Mouse (Mus musculus): ENCODE measurements around the gene Urb1. TPM values are rescaled to one million over a fixed set of nuclear protein-coding genes. Genes with fewer than 3 reads are reported as not detected.
"Not testable (repeated sequence)": the region's sequence is repeated elsewhere in the genome, so short reads cannot be mapped to it uniquely, and the experiment has no call there.

Gene Urb1
- polyA plus RNA-seq, 1 experiment from 2014 or later = 8.1 TPM

DNA sequence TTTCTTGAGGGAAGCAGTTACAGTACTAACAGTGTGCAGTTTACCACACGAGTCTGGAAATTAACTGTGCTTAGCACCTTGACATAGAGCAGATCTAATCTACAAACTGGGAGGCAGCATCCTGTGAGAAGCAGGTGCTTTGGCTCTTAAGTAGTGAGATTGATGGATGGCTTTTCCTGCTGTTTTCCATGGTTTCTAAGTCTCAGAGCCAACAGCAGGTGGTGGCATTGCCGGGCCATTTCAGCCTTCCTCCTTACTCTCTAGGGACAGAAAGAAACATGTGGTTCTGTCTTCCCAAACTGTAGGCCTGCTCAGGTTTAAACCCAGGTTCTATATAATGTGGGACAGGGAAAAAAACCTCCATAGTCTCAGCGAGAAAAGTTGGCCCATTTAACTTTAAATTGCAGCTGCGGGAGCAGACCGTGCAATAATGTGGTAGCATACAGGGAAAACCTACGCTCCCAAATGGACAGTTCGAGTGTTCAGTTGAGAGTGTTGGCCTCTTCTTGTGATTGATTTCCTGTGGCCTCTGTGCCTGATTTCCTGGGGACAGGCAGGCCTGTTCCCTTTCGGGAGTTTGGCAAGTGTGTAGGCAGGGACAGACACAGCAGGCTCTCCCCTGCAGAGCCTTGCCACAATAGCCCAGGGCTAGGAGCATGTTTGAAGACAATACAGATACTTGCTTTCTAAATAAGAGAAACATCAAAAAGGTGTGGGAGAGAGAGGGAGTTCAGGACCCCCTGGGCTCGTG lies 23.0 kb upstream of the Urb1 start:
- peaks cover 39% of the 10 kb centered on the region for H3K4me1 ChIP-seq (replicated peaks)
- H3K4me3 ChIP-seq = no peak overlapping the region
- no peaks in the 10 kb centered on the region for H3K36me3 ChIP-seq
- H3K27ac ChIP-seq = no peak overlapping the region
- H3K27me3 ChIP-seq = peaks cover 64% of the 10 kb centered on the region
- 13% methylated on average over 9 of the region's 9 CpGs for WGBS
- ATAC-seq (ENCODE audit: low FRiP score) = no peak
- H3K4me2 ChIP-seq = peak overlapping the region; percentile 19; the same call in 1 of the 2 replicates
- H3K9ac ChIP-seq = no peak overlapping the region
- no peaks in the 10 kb centered on the region for H3K9me3 ChIP-seq

DNA sequence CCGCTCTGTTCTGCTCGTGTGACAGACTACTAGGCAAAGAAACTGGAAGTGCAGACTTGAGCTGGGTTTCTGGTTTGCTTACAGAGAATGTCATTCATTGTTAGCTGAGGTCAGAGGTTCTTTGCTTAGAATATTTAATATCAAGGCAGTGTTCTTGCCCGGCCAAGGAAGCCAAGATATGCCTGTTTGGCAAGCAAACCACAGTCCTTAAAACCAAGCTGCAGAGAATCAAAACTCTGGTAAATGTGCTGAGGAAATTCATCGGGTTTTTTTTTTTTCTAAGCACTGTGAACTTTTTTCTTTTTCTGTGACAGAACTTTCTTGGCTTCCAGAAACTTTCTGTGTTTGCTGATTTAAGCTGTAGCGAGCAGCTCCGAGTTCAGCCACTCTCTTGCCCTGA lies 22.3 kb upstream of the Urb1 start:
- peaks cover 71% of the 10 kb centered on the region for H3K27me3 ChIP-seq
- peaks cover 35% of the 10 kb centered on the region for H3K4me1 ChIP-seq (replicated peaks)
- 0 out of 2 replicates have a peak overlapping the region, but pooled peaks have one; percentile 6 for H3K4me2 ChIP-seq
- H3K36me3 ChIP-seq = no peaks in the 10 kb centered on the region
- ATAC-seq (ENCODE audit: low FRiP score) = no peak
- H3K4me3 ChIP-seq = no peak overlapping the region
- H3K9me3 ChIP-seq = no peaks in the 10 kb centered on the region
- H3K9ac ChIP-seq = no peak overlapping the region
- 47% methylated on average over 6 of the region's 6 CpGs for WGBS
- H3K27ac ChIP-seq = no peak overlapping the region

DNA sequence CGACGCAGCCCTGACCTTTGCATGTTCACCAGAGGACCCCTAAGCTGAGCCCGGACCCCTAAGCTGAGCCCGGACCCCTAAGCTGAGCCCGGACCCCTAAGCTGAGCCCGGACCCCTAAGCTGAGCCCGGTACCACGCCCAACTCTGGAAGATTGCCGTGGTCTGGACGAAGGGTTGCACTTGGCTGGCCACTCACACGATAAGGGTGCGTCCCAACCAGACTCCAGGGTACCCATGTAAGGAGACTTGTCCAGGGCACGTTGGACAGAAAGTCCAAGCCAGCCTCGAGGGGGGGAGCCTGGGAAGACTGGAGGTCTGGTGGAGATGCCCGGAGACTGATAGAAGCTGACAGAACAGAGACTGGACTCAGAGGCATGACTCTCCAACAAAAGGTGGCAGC lies 21.5 kb upstream of the Urb1 start:
- Histone ChIP-seq H3K4me2 (peak overlapping the region; percentile 98), H3K4me1 (replicated peaks) (peaks cover 35% of the 10 kb centered on the region), H3K36me3 (no peaks in the 10 kb centered on the region), H3K9me3 (no peaks in the 10 kb centered on the region), H3K27ac (no peak overlapping the region), H3K4me3 (peak overlapping the region; percentile 55), H3K9ac (no peak overlapping the region), H3K27me3 (peaks cover 66% of the 10 kb centered on the region)
- ATAC-seq (ENCODE audit: low FRiP score) = no peak
- WGBS = 25% methylated on average over 15 of the region's 15 CpGs

DNA sequence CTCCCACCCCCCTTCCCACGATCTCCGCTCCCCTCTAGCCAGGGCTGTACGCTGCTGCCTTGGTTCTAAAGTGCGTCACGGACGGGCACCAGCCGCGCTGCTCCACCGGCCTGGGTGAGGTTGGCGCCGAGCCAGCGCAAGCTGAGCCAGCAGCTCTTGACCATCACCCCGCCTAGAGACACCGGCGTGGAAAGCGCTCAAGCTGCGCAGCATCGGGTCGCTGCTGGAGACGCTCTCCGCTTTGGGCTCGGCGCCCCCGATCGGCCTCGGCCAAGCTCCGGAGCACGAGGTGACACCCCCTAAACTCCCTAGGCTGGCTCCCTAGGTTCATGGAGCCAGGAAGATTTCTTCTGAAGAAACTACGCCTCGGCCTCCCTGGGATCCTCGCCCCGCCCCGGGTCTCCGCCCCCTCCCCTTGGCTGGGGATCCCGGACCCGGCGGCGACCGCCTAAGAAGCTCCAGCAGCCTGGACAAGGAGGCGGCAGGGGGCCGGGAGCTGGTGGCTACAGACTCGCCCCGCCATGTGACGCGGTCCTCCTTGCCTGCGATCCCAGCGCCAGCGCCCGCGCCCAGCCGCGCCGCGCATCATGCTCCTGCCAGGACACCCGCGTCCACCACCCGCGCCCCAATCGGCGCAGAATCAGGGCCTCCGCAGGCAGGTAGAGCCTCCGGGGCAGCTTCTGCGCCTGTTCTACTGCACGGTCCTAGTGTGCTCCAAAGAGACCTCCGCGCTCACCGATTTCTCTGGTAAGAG lies 20.6 kb upstream of the Urb1 start:
- peak; percentile 74 for ATAC-seq (ENCODE audit: low FRiP score)
- peak overlapping the region; percentile 55 for H3K4me3 ChIP-seq
- peak overlapping the region; percentile 98 for H3K4me2 ChIP-seq
- H3K27me3 ChIP-seq = peaks cover 66% of the 10 kb centered on the region
- no peaks in the 10 kb centered on the region for H3K36me3 ChIP-seq
- no peaks in the 10 kb centered on the region for H3K9me3 ChIP-seq
- H3K4me1 ChIP-seq (replicated peaks) = peaks cover 35% of the 10 kb centered on the region
- H3K27ac ChIP-seq = no peak overlapping the region
- H3K9ac ChIP-seq = peak overlapping the region; percentile 75
- 0% methylated on average over 65 of the region's 67 CpGs for WGBS

DNA sequence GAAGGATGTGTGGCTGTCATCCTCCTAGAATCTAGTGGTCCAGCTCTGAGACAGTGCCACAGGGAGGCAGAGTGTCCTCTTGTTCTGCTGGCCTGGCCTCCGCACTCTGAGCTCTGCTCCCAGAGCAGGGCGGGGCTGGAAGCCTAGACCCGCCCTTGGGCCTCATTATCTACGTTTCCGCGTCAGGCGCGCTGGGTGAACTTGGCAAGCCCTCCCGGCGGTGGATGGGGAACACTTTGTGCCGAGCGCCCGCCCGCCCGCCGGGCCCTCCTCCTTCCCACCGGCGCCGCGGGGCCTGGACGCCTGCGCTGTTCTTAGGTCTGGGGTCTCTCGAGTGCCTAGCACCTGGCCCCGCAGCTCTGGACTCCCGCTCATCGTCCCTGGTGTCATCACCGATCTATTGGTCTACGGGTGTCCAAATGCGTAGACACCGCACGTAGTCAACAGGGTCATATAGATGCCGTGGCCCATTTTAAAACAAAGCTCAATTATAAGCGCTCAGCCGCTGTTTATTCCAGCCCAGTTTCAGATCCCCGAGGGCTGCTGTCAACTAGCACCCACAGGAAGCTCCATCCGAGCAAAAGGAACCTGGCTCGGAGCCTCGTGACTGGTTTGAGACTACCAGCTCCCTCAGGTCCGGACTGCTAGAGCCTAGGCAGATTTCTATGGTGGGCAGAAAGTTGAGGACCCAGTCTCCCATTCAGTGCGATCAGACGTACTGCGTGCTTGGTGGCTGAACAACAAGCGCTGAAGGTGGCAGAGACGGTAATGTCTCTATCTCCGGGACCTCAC lies 19.9 kb upstream of the Urb1 start:
- peak; percentile 58 for ATAC-seq (ENCODE audit: low FRiP score)
- Histone ChIP-seq H3K4me2 (peak overlapping the region; percentile 98), H3K27me3 (peaks cover 62% of the 10 kb centered on the region), H3K9me3 (no peaks in the 10 kb centered on the region), H3K4me1 (replicated peaks) (peaks cover 35% of the 10 kb centered on the region), H3K4me3 (peak overlapping the region; percentile 55), H3K27ac (no peak overlapping the region), H3K9ac (peak overlapping the region; percentile 75), H3K36me3 (no peaks in the 10 kb centered on the region)
- under 1% methylated on average over 45 of the region's 45 CpGs for WGBS

DNA sequence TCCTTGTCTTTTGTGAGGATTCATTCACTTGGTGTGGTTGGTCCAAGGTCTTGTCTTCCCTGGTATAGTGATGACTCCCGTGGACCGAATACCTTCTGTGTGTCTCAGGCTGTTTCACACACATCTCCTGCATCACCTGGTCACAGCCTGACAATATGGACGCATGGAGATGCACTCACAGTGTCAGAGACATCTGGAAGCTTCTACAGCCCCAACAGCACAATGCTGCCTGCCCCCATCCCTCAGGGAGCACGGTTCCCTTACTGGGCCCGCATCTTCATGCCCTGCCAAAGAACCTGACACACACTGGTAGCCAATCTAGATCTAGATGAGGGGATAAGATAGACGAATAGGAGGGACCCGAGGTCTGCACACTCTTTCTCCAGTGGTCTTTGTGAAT lies 18.9 kb upstream of the Urb1 start:
- peaks cover 62% of the 10 kb centered on the region for H3K27me3 ChIP-seq
- WGBS = 88% methylated on average over 7 of the region's 7 CpGs

DNA sequence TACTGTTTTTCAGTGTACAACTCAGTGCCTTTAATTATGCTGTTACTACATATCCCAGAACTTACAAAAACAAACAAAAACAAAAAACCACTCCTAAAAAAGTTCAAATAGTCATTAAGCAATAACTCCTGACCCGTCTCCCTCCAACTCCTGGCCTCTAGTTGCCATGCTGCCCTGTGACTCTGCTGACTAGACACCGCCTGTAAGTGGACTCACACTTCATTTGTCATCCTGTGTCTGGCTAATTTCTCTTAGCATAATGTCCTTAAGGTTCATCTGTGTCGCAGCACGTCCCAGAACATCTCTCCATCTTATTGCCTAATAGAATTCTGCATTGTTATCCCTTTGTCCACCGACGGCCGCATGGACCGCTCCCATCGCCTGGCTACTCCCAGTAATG lies 17.3 kb upstream of the Urb1 start:
- Histone ChIP-seq H3K4me1 (replicated peaks) (peaks cover 22% of the 10 kb centered on the region), H3K36me3 (no peaks in the 10 kb centered on the region), H3K4me3 (no peak overlapping the region), H3K9me3 (no peaks in the 10 kb centered on the region), H3K27me3 (peaks cover 52% of the 10 kb centered on the region), H3K9ac (no peak overlapping the region), H3K27ac (no peak overlapping the region), H3K4me2 (no peak overlapping the region)
- no peak for ATAC-seq (ENCODE audit: low FRiP score)
- 75% methylated on average over 9 of the region's 9 CpGs for WGBS

More for the DNA sequence above, 18.9 kb upstream of the Urb1 start:
- H3K4me3 ChIP-seq = no peak overlapping the region
- no peaks in the 10 kb centered on the region for H3K36me3 ChIP-seq
- no peak overlapping the region for H3K4me2 ChIP-seq
- ATAC-seq (ENCODE audit: low FRiP score) = no peak
- H3K9me3 ChIP-seq = no peaks in the 10 kb centered on the region
- H3K27ac ChIP-seq = no peak overlapping the region
- no peak overlapping the region for H3K9ac ChIP-seq
- peaks cover 35% of the 10 kb centered on the region for H3K4me1 ChIP-seq (replicated peaks)

DNA sequence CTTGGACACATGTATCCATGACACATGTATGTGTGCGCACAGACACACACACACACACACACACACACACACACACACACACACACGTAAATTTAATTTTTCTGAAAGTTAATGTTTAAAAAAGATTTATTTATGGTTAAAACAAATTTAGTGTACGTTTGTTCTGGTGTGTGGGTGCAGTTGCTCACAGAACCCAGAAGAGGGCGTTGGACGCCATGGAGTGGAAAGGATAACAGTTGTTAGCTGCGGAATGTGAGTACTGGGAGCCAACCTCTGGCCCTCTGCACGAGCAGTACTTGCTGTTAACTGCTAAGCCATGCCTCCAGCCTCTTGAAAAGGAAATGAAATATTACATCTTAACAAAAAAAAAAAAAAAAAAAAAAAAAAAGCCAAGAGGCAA lies 16.2 kb upstream of the Urb1 start, which contains the start of gene Eva1c:
Gene Eva1c, plus strand, starts transcription at position 263 of the 400 bp plus-strand sequence.
- Histone ChIP-seq H3K9me3 (no peaks in the 10 kb centered on the region), H3K4me2 (no peak within 1 kb of the TSS), H3K9ac (no peak within 1 kb of the TSS), H3K27me3 (peaks cover 42% of the 10 kb centered on the region), H3K36me3 (no peaks in the 10 kb centered on the region), H3K27ac (no peak within 1 kb of the TSS), H3K4me1 (replicated peaks) (peaks cover 20% of the 10 kb centered on the region), H3K4me3 (no peak within 1 kb of the TSS)
- ATAC-seq (ENCODE audit: low FRiP score) = no peak
- WGBS = 66% methylated on average over 7 of the region's 7 CpGs

DNA sequence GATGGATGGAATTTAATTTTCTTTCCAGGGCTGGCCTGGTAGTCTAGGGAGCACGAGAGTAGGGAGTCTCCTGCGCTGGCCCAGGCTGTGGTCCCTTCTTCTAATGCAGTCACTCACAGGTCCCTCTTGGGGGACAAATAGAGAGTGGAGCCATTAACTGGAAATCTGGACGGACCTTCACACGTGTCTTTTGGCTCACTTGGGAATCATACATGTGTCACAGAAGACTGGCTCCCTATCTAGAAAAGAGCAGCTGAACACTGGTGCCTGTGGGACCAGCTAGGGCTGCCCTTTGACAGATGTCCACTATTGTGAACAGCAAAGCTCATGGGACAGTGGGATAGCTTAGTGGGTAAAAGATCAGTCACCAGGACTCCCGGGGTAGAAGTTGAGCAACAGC lies 15.8 kb upstream of the Urb1 start:
- H3K4me2 ChIP-seq = no peak overlapping the region
- 86% methylated on average over 5 of the region's 5 CpGs for WGBS
- H3K9ac ChIP-seq = no peak overlapping the region
- H3K9me3 ChIP-seq = no peaks in the 10 kb centered on the region
- no peaks in the 10 kb centered on the region for H3K36me3 ChIP-seq
- no peak overlapping the region for H3K4me3 ChIP-seq
- peaks cover 38% of the 10 kb centered on the region for H3K27me3 ChIP-seq
- no peak overlapping the region for H3K27ac ChIP-seq
- peaks cover 16% of the 10 kb centered on the region for H3K4me1 ChIP-seq (replicated peaks)
- no peak for ATAC-seq (ENCODE audit: low FRiP score)

DNA sequence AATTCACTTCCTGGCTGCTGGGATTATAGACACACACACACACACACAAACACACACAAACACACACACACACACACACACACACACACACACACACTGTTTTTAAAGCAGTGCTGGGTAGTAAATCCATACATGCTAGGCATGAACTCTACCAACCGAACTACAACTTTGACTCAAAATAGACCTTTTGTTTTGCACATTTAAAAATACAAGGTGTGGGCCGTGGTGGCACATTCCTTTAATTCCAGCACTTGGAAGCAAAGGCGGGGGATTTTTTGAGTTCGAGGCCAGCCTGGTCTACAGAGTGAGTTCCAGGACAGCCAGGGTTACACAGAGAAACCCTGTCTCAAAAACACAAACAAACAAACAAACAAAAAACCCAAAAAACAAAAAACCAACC lies 13.8 kb upstream of the Urb1 start:
- not testable (repeated sequence) for ATAC-seq (ENCODE audit: low FRiP score); H3K9me3 ChIP-seq; H3K4me3 ChIP-seq; H3K27ac ChIP-seq; H3K9ac ChIP-seq; H3K36me3 ChIP-seq; H3K4me2 ChIP-seq; H3K4me1 ChIP-seq (replicated peaks)
- 80% methylated on average over 4 of the region's 4 CpGs for WGBS
- peaks cover 18% of the 10 kb centered on the region for H3K27me3 ChIP-seq

DNA sequence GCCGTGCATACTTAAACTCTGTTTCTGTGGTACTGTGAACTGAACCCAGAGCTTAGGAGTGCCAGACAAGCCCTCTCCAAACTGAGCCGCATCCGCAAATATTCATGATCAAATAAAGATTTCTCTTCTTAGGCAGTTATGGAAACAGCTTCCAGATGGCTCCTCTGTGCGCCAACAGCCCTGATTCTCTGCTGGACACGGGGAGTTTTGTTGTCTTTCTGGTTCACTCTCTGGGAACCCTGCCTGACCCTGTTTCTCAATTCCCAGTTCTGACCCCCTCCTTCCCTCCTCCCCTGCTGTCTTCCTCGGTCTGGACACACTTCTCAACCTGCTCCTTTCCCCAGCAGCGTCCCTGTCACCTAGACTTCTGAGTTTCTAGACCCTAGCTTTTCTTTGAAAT lies 12.8 kb upstream of the Urb1 start:
- 74% methylated on average over 7 of the region's 7 CpGs for WGBS

DNA sequence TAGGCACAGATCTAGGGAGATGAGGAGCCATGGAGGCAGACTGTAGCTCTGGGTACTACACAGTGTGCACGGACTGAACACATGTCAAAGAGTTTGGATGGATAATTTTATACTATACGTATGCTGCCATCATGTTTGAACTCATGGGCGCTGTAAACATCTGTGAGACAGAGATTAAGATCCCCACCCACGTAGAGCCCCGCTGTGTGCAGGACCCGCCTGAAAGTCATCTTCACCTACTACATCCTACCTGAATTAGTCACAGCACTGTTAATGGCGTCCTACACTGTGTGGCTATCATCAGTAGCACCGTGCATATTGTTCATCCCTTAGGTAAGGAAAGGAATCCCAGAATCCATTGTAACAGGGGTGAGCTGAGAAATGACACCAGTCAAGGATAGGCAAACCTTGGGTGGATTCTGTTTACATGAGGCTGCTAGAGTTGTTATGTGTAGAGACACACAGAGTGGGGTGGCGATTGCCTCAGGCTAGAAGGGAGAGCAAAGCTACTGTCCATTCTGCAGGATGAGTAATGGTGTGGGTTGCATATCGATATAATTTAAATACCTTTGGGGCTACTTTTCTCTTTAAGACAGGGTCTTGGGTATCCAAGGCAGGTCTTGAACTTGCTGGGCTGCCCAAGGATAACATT lies 12.2 kb upstream of the Urb1 start:
- Histone ChIP-seq H3K4me3 (no peak overlapping the region), H3K9ac (no peak overlapping the region), H3K4me2 (no peak overlapping the region), H3K36me3 (no peaks in the 10 kb centered on the region), H3K27ac (no peak overlapping the region), H3K4me1 (replicated peaks) (no peaks in the 10 kb centered on the region), H3K27me3 (0 out of 2 replicates have a peak, but pooled peaks cover 3% of the 10 kb centered on the region), H3K9me3 (no peaks in the 10 kb centered on the region)
- 92% methylated on average over 10 of the region's 10 CpGs for WGBS
- ATAC-seq (ENCODE audit: low FRiP score) = no peak

More for the DNA sequence above, 12.8 kb upstream of the Urb1 start:
- peaks cover 8% of the 10 kb centered on the region; the same call in 1 of the 2 replicates for H3K27me3 ChIP-seq
- no peaks in the 10 kb centered on the region for H3K4me1 ChIP-seq (replicated peaks)
- no peak for ATAC-seq (ENCODE audit: low FRiP score)
- no peak overlapping the region for H3K27ac ChIP-seq
- no peak overlapping the region for H3K4me2 ChIP-seq
- H3K4me3 ChIP-seq = no peak overlapping the region
- H3K36me3 ChIP-seq = no peaks in the 10 kb centered on the region
- H3K9ac ChIP-seq = no peak overlapping the region
- H3K9me3 ChIP-seq = no peaks in the 10 kb centered on the region

Data from hindbrain, embryonic 13.5 days (tissue).